Mouse (Mus musculus) embryonic fibroblast, embryonic 13.5 days (primary cell): ENCODE results near the gene Ctnnal1.
"Not testable (repeated sequence)": the region's sequence is repeated elsewhere in the genome, so short reads cannot be mapped to it uniquely, and the experiment has no call there.

ENCODE experiments used
- CTCF ChIP-seq: IDR thresholded peaks from 2 replicates; pipeline ENCODE4 v1.5.1; 2011; ENCODE audit warnings: mild to moderate bottlenecking, control low read depth, low read length, moderate library complexity, borderline replicate concordance; ENCODE audit not compliant: insufficient read depth
- POLR2A ChIP-seq: IDR thresholded peaks from 2 replicates; pipeline ENCODE4 v1.6.1; 2011; ENCODE audit warnings: low read depth, mild to moderate bottlenecking, control low read depth, low read length, moderate library complexity

DNA sequence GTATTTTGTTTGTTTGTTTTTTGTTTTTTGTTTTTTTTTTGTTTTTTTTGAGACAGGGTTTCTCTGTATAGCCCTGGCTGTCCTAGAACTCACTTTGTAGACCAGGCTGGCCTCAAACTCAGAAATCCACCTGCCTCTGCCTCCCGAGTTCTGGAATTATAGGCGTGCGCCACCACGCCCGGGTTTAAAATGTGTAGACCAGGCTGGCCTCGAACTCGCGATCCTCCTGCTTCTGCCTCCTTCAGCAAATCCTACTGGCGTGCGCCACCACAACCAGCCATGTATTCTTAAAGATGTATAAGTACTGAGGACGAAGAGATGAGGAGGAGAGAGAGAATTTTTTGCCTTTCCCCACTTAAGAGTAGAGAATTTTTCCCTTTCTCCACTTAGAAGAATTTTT, 5.6 kb upstream of the Ctnnal1 start:
- TF ChIP-seq POLR2A, CTCF: not testable (repeated sequence)
